Mouse (Mus musculus): ENCODE measurements around the gene Tacc2.

GRCm38 (mm10) chr7:130692392-130692942, 115.2 kb downstream of the Tacc2 start:
- TF ChIP-seq CTCF (IDR thresholded peaks at IDR 0.05; ENCODE audit: low read depth) = peak; percentile 19; the same call in 1 of the 2 replicates
- no peak for TF ChIP-seq EP300 (IDR thresholded peaks at IDR 0.05; ENCODE audit: low read depth)
